Mouse (Mus musculus): ENCODE measurements around the gene Gm45808. TPM values are rescaled to one million over a fixed set of nuclear protein-coding genes. Genes with fewer than 3 reads are reported as not detected.
A peak's percentile ranks its signal among the peaks of the same experiment; 100 is the strongest.
"Not testable (repeated sequence)": the region's sequence is repeated elsewhere in the genome, so short reads cannot be mapped to it uniquely, and the experiment has no call there.

The Gm45808 gene
- polyA plus RNA-seq, 1 experiment from 2014 or later: not detected

DNA sequence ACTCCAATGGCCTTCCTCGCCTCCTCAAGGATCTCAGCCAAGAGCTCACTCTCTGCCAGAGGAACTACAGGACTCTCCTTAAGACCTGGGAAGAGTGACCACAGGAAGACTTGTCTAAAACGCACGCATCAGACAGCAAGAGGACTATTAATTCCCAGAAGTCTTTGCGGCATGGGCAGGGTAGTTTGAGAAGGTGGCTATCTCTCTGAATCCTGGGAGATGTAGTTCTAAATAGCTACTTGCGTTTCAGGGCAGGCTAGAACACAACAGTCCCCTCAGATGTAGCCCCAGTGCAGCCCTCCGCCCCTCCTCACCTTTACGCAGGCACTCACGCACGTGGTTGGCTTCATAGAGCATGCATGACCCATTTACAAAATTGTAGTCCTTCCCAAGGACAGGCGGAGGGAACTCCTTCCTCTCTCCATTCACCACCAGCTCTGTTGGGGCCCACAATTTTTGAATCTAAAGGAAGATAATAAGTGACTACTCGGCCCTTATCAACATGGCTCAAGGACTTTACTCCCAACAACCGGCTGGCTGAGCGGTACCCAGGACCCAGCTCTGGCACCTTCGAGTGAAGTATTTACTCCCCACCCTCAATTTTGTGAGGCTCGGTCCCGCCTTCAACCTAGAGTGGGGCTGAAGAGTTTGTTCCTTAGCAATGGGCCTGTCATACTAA, 11.2 kb downstream of the Gm45808 start:
- DNase-seq (ENCODE audit: low read depth, low spot score): no peak
- no peak for ATAC-seq
- TF ChIP-seq CTCF (IDR thresholded peaks at IDR 0.05): no peak
- in situ Hi-C loops (cut with MboI; ENCODE audit: low pct_unique_long_range_greater_than_20kb): loop anchor here (5.0 kb wide), 2 partner anchors 87 to 207 kb away; partner anchors contain the start of gene Ntn5
- ChIA-PET POLR2A (interaction anchor here (0.8 to 1.2 kb wide), 3 partner anchors 47 to 89 kb away, joined by 3 to 4 read pairs (median 3); no protein-coding TSS in a partner anchor), CTCF (interaction anchor here (1.3 to 9.4 kb wide), 5 partner anchors 10 to 208 kb away, joined by 4 to 116 read pairs (median 14); partner anchors contain the start of genes Bax and Ntn5)
- H3K27me3 ChIP-seq: no peaks in the 10 kb centered on the region

DNA sequence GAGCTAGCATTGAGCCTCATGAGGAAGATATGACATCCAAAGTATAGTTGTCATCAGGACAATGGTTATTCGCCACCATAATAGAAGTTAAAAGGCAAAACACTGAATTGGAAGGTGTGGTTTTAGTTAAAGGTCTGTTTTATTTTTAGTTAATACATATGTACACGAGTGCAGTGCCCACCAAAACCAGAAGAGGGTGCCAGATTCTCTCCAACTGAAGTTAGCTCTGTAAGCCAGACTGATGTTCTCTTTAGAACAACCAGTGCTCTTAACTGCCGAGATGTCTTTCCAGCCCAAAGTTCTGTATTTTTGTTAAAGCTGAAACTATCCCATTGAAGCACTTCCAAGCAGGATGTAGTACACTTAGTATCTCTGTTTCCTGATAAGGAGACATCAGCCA, 15.7 kb downstream of the Gm45808 start:
- no peak for DNase-seq (ENCODE audit: low read depth, low spot score)
- TF ChIP-seq CTCF (IDR thresholded peaks at IDR 0.05): peak; percentile 81
- POLR2A ChIA-PET: interaction anchor here (1.1 to 1.7 kb wide), 2 partner anchors 56 to 91 kb away, joined by 3 to 4 read pairs; partner anchors contain the start of genes Plekha4 and Ppp1r15a
- CTCF ChIA-PET: interaction anchor here (0.7 to 9.4 kb wide), 15 partner anchors 10 to 136 kb away, joined by 3 to 116 read pairs (median 3); partner anchors contain the start of gene Nucb1
- ATAC-seq: no peak
- no peaks in the 10 kb centered on the region for H3K27me3 ChIP-seq
- in situ Hi-C loops (cut with MboI; ENCODE audit: low pct_unique_long_range_greater_than_20kb): no loop called here

DNA sequence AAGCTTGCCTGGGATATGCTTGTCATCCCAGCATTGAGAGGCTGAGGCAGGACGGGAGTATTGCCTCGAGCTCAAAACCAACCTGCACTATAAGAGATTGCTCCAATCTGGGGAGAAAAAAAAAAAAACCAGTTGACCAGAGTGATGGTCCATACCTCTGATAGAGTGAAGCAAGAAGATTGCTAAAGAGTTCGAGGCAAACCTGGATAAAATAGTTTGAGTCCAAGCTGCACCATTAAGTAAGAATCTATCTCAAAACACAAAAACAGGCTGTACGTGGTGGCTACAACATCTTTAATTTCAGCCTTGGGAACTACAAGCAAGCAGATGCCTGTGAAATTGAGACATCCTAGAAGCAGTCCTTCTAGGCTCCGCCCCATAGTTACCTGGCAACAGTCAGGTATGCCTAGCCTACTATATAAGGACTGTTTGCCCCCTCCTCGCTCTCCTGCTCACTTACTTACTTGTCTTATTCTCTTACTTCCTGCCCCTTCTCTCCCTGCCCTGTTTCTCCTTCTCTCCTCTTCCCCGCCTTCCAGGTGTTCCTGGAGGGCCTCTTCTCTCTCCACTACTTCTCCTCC, 19.4 kb downstream of the Gm45808 start:
- in situ Hi-C loops (cut with MboI; ENCODE audit: low pct_unique_long_range_greater_than_20kb): no loop called here
- ChIA-PET POLR2A (interaction anchor here (0.7 to 1.7 kb wide), 4 partner anchors 9 to 77 kb away, joined by 3 to 7 read pairs (median 4); no protein-coding TSS in a partner anchor), CTCF (interaction anchor here (1.6 to 3.5 kb wide), 2 partner anchors 9 to 215 kb away, joined by 4 to 14 read pairs; no protein-coding TSS in a partner anchor)
- no peaks in the 10 kb centered on the region for H3K27me3 ChIP-seq
- TF ChIP-seq CTCF (IDR thresholded peaks at IDR 0.05): no peak
- DNase-seq (ENCODE audit: low read depth, low spot score): no peak
- no peak for ATAC-seq

DNA sequence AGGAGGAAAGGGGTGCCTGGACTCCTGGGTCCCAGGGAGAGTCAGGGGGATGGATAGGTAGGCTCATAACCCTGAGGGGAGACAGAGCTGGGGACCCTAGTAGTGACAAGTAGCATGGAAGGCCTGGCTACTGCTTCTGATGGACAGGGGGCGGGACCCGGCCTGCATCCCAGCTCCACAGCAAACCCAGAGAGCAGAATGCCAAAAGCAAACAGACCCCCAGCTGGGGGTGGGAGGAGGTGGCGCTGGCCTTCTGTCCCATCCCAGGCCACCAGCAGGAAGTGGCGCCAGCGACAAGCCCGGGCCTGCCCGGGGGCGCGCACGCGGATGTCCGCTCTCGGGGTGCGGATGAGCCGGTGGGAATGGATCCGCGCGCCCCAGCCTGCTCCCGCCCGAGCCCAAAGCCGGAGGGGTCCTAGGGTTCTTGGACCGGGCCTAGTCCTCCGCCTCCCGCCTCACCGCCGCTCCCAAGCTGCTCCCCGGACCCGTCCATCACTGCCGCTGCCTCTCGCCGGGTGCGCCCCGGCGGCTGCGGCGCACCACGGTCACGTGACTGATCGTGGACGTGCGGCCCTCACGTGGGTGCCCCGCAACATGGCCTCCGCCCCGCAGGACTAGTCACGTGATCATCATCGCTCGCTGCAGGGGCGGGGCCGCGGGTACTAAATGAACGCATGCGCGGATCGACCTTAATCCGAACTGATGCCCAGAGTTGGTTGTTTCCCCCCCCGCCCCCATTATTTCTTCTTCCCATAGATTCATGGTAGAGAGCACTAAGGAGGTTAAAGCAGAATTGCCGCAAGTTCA, 20.1 kb downstream of the Gm45808 start, which contains the start of gene Bax:
Bax (minus strand) TSS at position 616 of the 807 bp plus-strand sequence.
- POLR2A ChIA-PET: interaction anchor here (0.7 to 1.7 kb wide), 7 partner anchors 9 to 105 kb away, joined by 3 to 7 read pairs (median 4); partner anchors contain the start of genes Plekha4 and Ppp1r15a
- in situ Hi-C loops (cut with MboI; ENCODE audit: low pct_unique_long_range_greater_than_20kb): no loop called here
- no peak for TF ChIP-seq CTCF (IDR thresholded peaks at IDR 0.05)
- ATAC-seq: peak; percentile 48
- CTCF ChIA-PET: interaction anchor here (1.2 to 3.5 kb wide), 4 partner anchors 10 to 216 kb away, joined by 3 to 14 read pairs (median 5); no protein-coding TSS in a partner anchor
- H3K27me3 ChIP-seq: no peaks in the 10 kb centered on the region
- no peak for DNase-seq (ENCODE audit: low read depth, low spot score)

DNA sequence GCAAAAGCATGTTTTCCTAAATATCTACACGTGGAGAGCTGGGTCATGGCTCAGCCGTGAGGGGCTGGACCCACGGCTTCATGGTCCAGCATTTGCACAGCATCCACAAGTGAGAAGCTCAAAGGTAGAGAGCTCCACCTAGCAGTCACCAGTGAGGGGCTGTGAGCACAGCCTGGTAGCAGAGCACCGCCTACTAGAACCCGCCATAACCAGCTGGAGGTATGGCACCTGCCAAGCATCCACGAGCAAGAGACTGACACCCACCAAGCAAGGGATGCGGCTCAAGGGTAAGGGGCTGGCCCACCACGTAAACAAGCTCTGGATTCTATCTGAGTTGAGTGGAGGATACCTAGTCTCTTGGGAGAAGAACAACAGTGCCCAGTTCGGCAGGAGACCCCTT, 21.1 kb downstream of the Gm45808 start:
- in situ Hi-C loops (cut with MboI; ENCODE audit: low pct_unique_long_range_greater_than_20kb): no loop called here
- POLR2A ChIA-PET: interaction anchor here (0.8 to 1.1 kb wide), 4 partner anchors 9 to 106 kb away, joined by 3 to 4 read pairs (median 4); partner anchors contain the start of genes Plekha4 and Ppp1r15a
- CTCF ChIA-PET: interaction anchor here (1.2 to 3.5 kb wide), 4 partner anchors 9 to 217 kb away, joined by 3 to 14 read pairs (median 5); no protein-coding TSS in a partner anchor
- no peaks in the 10 kb centered on the region for H3K27me3 ChIP-seq
- no peak for TF ChIP-seq CTCF (IDR thresholded peaks at IDR 0.05)
- ATAC-seq (no peak), DNase-seq (ENCODE audit: low read depth, low spot score) (no peak)

DNA sequence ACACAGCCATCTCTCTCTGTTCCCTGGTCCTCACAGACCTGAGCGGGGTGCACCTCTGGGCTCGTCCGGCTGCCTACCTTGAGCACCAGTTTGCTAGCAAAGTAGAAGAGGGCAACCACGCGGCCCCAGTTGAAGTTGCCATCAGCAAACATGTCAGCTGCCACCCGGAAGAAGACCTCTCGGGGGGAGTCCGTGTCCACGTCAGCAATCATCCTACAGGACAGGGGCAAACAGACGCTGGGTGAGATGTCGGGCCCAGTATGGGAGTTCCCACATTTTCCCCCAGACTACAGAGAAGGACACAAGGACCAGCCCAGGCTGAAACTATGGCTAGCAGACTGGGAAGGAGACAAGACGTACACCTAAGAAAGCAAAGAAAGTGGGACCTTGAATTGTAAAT, 21.5 kb downstream of the Gm45808 start:
- ChIA-PET CTCF (interaction anchor here (1.8 to 3.5 kb wide), 2 partner anchors 9 to 11 kb away, joined by 6 to 14 read pairs; no protein-coding TSS in a partner anchor), POLR2A (interaction anchor here (0.8 to 1.0 kb wide), 2 partner anchors 9 to 61 kb away, joined by 3 to 4 read pairs; partner anchors contain the start of genes Plekha4 and Ppp1r15a)
- DNase-seq (ENCODE audit: low read depth, low spot score) (no peak), ATAC-seq (no peak)
- H3K27me3 ChIP-seq: no peaks in the 10 kb centered on the region
- no peak for TF ChIP-seq CTCF (IDR thresholded peaks at IDR 0.05)
- in situ Hi-C loops (cut with MboI; ENCODE audit: low pct_unique_long_range_greater_than_20kb): no loop called here

DNA sequence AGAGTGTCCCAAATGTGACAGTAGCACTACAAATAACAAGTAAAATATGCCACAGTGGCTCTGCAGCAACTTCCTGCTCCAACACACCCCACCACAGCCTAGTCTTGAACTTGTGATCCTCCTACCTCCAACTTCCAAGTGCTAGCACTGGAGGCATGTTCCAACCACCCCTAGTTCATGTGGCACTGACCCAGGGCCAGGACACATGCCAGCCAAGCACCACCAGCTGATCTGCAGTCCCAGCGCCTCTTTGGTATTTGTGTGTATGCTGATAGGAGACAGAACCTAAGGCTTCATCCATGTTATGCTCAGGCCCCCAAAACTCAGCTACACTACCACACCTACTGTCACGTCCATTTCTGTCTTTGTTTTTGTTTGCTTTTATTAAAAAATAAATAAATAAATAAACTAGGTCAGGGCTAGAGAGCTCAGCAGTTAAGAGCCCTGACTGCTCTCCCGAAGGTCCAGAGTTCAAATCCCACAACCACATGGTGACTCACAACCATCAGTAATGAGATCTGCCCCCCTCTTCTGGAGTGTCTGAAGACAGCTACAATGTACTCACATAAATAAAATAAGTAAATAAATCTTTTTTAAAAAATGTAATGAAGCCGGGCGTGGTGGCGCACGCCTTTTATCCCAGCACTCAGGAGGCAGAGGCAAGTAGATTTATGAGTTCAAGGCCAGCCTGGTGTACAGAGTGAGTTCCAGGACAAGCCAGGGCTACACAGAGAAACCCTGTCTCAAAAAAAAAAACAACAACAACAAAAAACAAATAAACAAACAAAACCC, 22.4 kb downstream of the Gm45808 start:
- POLR2A ChIA-PET: no interaction called here
- no peaks in the 10 kb centered on the region for H3K27me3 ChIP-seq
- CTCF ChIA-PET: interaction anchor here (1.2 to 3.5 kb wide), 3 partner anchors 12 to 30 kb away, joined by 3 to 14 read pairs (median 3); partner anchors contain the start of gene Gys1
- no peak for TF ChIP-seq CTCF (IDR thresholded peaks at IDR 0.05)
- no peak for ATAC-seq
- in situ Hi-C loops (cut with MboI; ENCODE audit: low pct_unique_long_range_greater_than_20kb): no loop called here
- DNase-seq (ENCODE audit: low read depth, low spot score): no peak

DNA sequence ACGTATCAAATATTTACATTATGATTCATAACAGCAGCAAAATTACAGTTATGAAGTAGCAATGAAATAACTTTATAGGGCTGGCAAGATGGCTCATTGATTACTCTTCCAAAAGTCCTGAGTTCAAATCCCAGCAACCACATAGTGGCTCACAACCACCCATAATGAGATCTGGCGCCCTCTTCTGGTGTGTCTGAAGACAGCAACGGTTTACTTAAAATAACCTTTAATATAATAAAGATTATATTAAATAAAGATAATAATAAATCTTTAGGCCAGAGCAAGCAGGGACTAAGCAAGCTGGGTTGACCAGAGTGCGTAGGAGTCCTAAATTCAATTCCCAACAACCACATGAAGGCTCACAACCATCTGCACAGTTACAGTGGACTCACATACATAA, 23.7 kb downstream of the Gm45808 start:
- ChIA-PET POLR2A (interaction anchor here (0.7 kb wide), 1 partner anchor 30 kb away, joined by 3 read pairs; no protein-coding TSS in a partner anchor), CTCF (interaction anchor here (0.8 kb wide), 1 partner anchor 48 kb away, joined by 3 read pairs; the partner anchor contains the start of gene Nucb1)
- H3K27me3 ChIP-seq; DNase-seq (ENCODE audit: low read depth, low spot score); in situ Hi-C loops (cut with MboI; ENCODE audit: low pct_unique_long_range_greater_than_20kb); ATAC-seq: not testable (repeated sequence)

DNA sequence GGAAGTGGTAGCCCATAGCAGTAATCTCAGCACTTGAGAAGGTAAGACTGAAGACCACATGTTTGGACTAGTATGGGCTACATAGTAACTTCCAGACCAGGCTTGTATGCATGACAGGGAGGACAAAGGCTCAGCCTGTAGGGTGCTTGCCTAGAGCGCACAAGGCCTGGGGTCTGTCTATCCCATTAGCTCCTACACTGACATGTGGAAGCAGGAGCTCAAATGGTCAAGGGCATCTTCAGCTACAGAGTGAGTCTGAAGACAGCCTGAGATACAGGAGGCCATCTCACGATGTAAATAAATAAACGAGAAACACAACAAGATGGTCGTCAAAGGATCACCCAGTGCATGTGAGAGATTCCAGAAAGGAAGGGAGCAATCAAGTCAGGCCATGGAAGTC, 24.3 kb downstream of the Gm45808 start:
- CTCF ChIA-PET: interaction anchor here (0.8 kb wide), 1 partner anchor 48 kb away, joined by 3 read pairs; the partner anchor contains the start of gene Nucb1
- H3K27me3 ChIP-seq: no peaks in the 10 kb centered on the region
- in situ Hi-C loops (cut with MboI; ENCODE audit: low pct_unique_long_range_greater_than_20kb): no loop called here
- no peak for TF ChIP-seq CTCF (IDR thresholded peaks at IDR 0.05)
- ATAC-seq (no peak), DNase-seq (ENCODE audit: low read depth, low spot score) (no peak)
- POLR2A ChIA-PET: no interaction called here
